Mouse (Mus musculus) liver, postnatal 0 days (tissue): ENCODE measurements around the gene Fam213b. TPM values are rescaled to one million over a fixed set of nuclear protein-coding genes. Genes with fewer than 3 reads are reported as not detected.

Experiments
- ATAC-seq: fragments of 200-750 bp; cut with Nextera tagmentation; 2 replicates; pipeline ENCODE4 v1.8.0; 2017; ENCODE audit warnings: mild to moderate bottlenecking, moderate library complexity
- DNase-seq: peaks from one replicate; pipeline ENCODE4 v3.0.0-alpha.2; 2016
- H3K27ac ChIP-seq: fragments of 300-500 bp; sonication (generic); 2 replicates; pipeline ENCODE4 v1.5.1; 2014; ENCODE audit warnings: antibody characterized with exemption, moderate library complexity, mild to moderate bottlenecking, low read depth
- H3K27me3 ChIP-seq: fragments of 300-500 bp; sonication (generic); 2 replicates; pipeline ENCODE4 v1.6.1; 2014; ENCODE audit warnings: low read length, control low read depth, mixed read lengths; ENCODE audit not compliant: insufficient read depth
- H3K36me3 ChIP-seq: fragments of 300-500 bp; sonication (generic); replicated peaks from 2 replicates; pipeline ENCODE4 v1.6.1; 2014; ENCODE audit warnings: mild to moderate bottlenecking, control low read depth, low read length, moderate library complexity, mixed read lengths; ENCODE audit not compliant: insufficient read depth
- H3K4me1 ChIP-seq: fragments of 300-500 bp; sonication (generic); 2 replicates; pipeline ENCODE4 v1.6.1; 2014; ENCODE audit warnings: antibody characterized with exemption, mild to moderate bottlenecking, control low read depth; ENCODE audit not compliant: insufficient read depth
- H3K4me2 ChIP-seq: fragments of 300-500 bp; sonication (generic); 2 replicates; pipeline ENCODE4 v1.6.1; 2014; ENCODE audit warnings: low read depth, mild to moderate bottlenecking, low read length, moderate library complexity, mixed read lengths
- H3K4me3 ChIP-seq: fragments of 300-500 bp; sonication (generic); 2 replicates; pipeline ENCODE4 v1.5.1; 2014; ENCODE audit warnings: low read depth, low read length
- H3K9ac ChIP-seq: fragments of 300-500 bp; sonication (generic); replicated peaks from 2 replicates; pipeline ENCODE4 v1.6.1; 2014; ENCODE audit warnings: mild to moderate bottlenecking, moderate library complexity
- H3K9me3 ChIP-seq: fragments of 300-500 bp; sonication (generic); 2 replicates; pipeline ENCODE4 v1.6.1; 2016; ENCODE audit warnings: mild to moderate bottlenecking, control low read depth, low read length, mixed read lengths
- CTCF ChIP-seq: sonication (generic); IDR thresholded peaks from 2 replicates; pipeline ENCODE4 v1.5.1; 2016; ENCODE audit warnings: antibody characterized with exemption, low read depth
- EP300 ChIP-seq: IDR thresholded peaks from 2 replicates; pipeline ENCODE4 v1.6.1; 2016; ENCODE audit warnings: antibody characterized with exemption, low read depth, mild to moderate bottlenecking
- WGBS: fragments of 180-500 bp; shearing (Covaris S2); extraction: QIAGEN DNeasy Blood & Tissue Kit; methylation state at CpG from one replicate; pipeline ENCODE4 v1.1.7; 2014; ENCODE audit not compliant: insufficient replicate concordance; 5-methylcytosine and 5-hydroxymethylcytosine counted together
- polyA plus RNA-seq: library from polyadenylated mRNA; unstranded; fragments of >200 nt; fragmentation: Nextera tagmentation; extraction: Ambion mirVana; gene quantifications from 2 replicates; pipeline ENCODE4 v1.2.1, GENCODE M21; 2015

Fam213b gene
- polyA plus RNA-seq, 1 experiment from 2014 or later, result 5.9 TPM

- no peak overlapping the region for H3K27ac ChIP-seq
- H3K27me3 ChIP-seq, result peaks cover 44% of the 10 kb centered on the region
- TF ChIP-seq EP300, result no peak
- TF ChIP-seq CTCF, result no peak
- WGBS, result 76% methylated on average over 10 of the region's 10 CpGs
- no peak overlapping the region for H3K4me3 ChIP-seq
- no peak overlapping the region for H3K9ac ChIP-seq
- H3K36me3 ChIP-seq, result no peaks in the 10 kb centered on the region
- H3K4me2 ChIP-seq, result no peak overlapping the region
- H3K9me3 ChIP-seq, result no peaks in the 10 kb centered on the region
- no peak for ATAC-seq
- no peaks in the 10 kb centered on the region for H3K4me1 ChIP-seq
- no peak for DNase-seq
Measured at GRCm38 (mm10) chr4:154857366-154858240, 41.3 kb downstream of the Fam213b start.

GRCm38 (mm10) chr4:154856882-154857281 lies 42.1 kb downstream of the Fam213b start:
- no peaks in the 10 kb centered on the region for H3K4me1 ChIP-seq
- ATAC-seq, result no peak
- no peaks in the 10 kb centered on the region for H3K36me3 ChIP-seq
- WGBS, result 75% methylated on average over 7 of the region's 7 CpGs
- no peak for DNase-seq
- no peak overlapping the region for H3K9ac ChIP-seq
- H3K4me3 ChIP-seq, result peak overlapping the region; percentile 38; the same call in 1 of the 2 replicates
- H3K27ac ChIP-seq, result no peak overlapping the region
- H3K27me3 ChIP-seq, result peaks cover 44% of the 10 kb centered on the region
- H3K4me2 ChIP-seq, result no peak overlapping the region
- no peaks in the 10 kb centered on the region for H3K9me3 ChIP-seq
- TF ChIP-seq CTCF (0 out of 2 replicates have a peak, but pooled peaks have one; percentile 6), EP300 (no peak)

DNA sequence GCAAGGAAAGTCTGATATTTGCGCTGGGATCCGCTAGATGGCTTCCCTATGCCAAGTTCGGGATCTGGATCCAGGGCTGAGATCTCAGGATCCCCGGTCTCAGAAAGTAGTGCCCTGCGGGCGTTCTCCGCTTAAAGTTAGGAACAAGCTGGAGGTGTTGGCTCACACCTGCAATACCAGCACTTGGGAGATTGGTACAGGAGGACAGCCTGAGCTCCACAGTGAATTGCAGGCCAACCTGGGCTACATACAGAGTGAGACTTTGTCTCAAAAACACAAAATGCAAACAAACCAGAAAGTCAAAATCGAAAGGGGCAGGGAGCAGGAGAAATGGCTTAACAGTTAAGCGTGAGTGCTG lies 42.5 kb downstream of the Fam213b start:
- Histone ChIP-seq H3K27me3 (peaks cover 44% of the 10 kb centered on the region), H3K9me3 (no peaks in the 10 kb centered on the region), H3K4me3 (peak overlapping the region; percentile 38), H3K36me3 (no peaks in the 10 kb centered on the region), H3K9ac (no peak overlapping the region), H3K4me1 (no peaks in the 10 kb centered on the region), H3K27ac (no peak overlapping the region), H3K4me2 (peak overlapping the region; percentile 65)
- DNase-seq, result no peak
- no peak for ATAC-seq
- 17% methylated on average over 9 of the region's 9 CpGs for WGBS
- TF ChIP-seq EP300 (no peak), CTCF (no peak)

GRCm38 (mm10) chr4:154855721-154856479 lies 43.0 kb downstream of the Fam213b start:
- H3K27me3 ChIP-seq, result peaks cover 44% of the 10 kb centered on the region
- no peak overlapping the region for H3K9ac ChIP-seq
- H3K4me3 ChIP-seq, result peak overlapping the region; percentile 38
- no peaks in the 10 kb centered on the region for H3K4me1 ChIP-seq
- H3K27ac ChIP-seq, result no peak overlapping the region
- under 1% methylated on average over 80 of the region's 110 CpGs for WGBS
- peak; percentile 51 for DNase-seq
- H3K9me3 ChIP-seq, result no peaks in the 10 kb centered on the region
- H3K36me3 ChIP-seq, result no peaks in the 10 kb centered on the region
- peak; percentile 41 for ATAC-seq
- TF ChIP-seq EP300 (no peak), CTCF (peak; percentile 47)
- peak overlapping the region; percentile 65 for H3K4me2 ChIP-seq

DNA sequence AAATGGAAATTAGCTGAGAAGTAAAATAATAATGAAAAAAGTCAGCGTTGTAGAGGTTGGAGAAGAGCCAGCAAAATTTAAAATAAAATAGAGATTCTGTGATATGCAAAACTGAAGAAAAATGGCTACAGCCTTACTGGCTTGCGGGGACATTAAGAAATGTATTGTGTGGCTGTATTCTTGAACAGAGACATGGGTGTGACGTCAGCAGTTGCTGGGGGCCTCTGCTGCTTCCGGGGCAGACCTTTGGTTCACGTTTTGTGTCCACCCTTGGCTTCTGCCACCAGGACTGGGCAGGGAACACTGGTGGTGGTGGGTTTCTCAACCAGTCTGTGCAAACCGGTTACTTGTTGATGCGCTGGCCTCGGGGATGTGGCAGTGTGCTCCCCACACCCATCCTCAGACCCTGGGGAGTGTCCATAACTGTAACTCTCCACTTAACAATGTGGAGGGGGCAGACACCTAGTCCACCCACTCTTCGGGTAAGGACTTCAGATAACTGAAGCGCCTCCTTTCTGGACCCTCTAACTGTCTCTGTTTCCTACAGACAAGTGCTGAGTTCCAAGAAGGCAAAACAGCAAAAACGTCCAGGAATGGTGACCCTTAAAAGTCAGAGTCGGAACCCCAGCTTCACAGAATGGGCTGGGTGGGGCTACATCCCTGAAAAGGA lies 44.1 kb downstream of the Fam213b start:
- DNase-seq, result no peak
- no peak overlapping the region for H3K9ac ChIP-seq
- H3K27ac ChIP-seq, result no peak overlapping the region
- no peaks in the 10 kb centered on the region for H3K36me3 ChIP-seq
- WGBS, result 57% methylated on average over 12 of the region's 12 CpGs
- H3K4me2 ChIP-seq, result no peak overlapping the region
- no peaks in the 10 kb centered on the region for H3K9me3 ChIP-seq
- peaks cover 44% of the 10 kb centered on the region for H3K27me3 ChIP-seq
- no peaks in the 10 kb centered on the region for H3K4me1 ChIP-seq
- TF ChIP-seq EP300, result no peak
- TF ChIP-seq CTCF, result no peak
- no peak for ATAC-seq
- no peak overlapping the region for H3K4me3 ChIP-seq

- DNase-seq (no peak), ATAC-seq (no peak)
- Histone ChIP-seq H3K4me2 (no peak overlapping the region), H3K4me3 (no peak overlapping the region), H3K4me1 (no peaks in the 10 kb centered on the region), H3K27ac (no peak overlapping the region), H3K9ac (no peak overlapping the region), H3K27me3 (peaks cover 36% of the 10 kb centered on the region), H3K36me3 (no peaks in the 10 kb centered on the region), H3K9me3 (no peaks in the 10 kb centered on the region)
- TF ChIP-seq CTCF, result no peak
- no peak for TF ChIP-seq EP300
- 63% methylated on average over 4 of the region's 4 CpGs for WGBS
Measured at GRCm38 (mm10) chr4:154853881-154854280, 45.1 kb downstream of the Fam213b start.
